Mouse (Mus musculus) heart, postnatal 0 days (tissue): Measurements from ENCODE around the gene Rcn3.

ENCODE experiments used
- CTCF ChIP-seq: IDR thresholded peaks from 2 replicates; pipeline ENCODE4 v1.5.1; 2016; ENCODE audit warnings: antibody characterized with exemption, control low read depth, low read depth
- EP300 ChIP-seq: IDR thresholded peaks from 2 replicates; pipeline ENCODE4 v1.6.1; 2016; ENCODE audit warnings: antibody characterized with exemption, low read depth

GRCm38 (mm10) chr7:45113476-45113875 is 21.5 kb upstream of the Rcn3 start:
- TF ChIP-seq CTCF (no peak), EP300 (no peak)
